Mouse (Mus musculus) CH12.LX (cell line): Measurements from ENCODE around the gene Mbd6. TPM values are rescaled to one million over a fixed set of nuclear protein-coding genes. Genes with fewer than 3 reads are reported as not detected.

ENCODE experiments used
- DNase-seq: peaks from one replicate; pipeline ENCODE4 v3.0.0-alpha.2; 2013; ENCODE audit errors: extremely low read depth
- H3K27ac ChIP-seq: 2 replicates; pipeline ENCODE4 v1.5.1; 2012; ENCODE audit warnings: low read depth, mild to moderate bottlenecking, control low read depth, moderate library complexity; ENCODE audit not compliant: insufficient read depth
- H3K27me3 ChIP-seq: replicated peaks from 2 replicates; pipeline ENCODE3; 2012; ENCODE audit warnings: inconsistent platforms
- H3K36me3 ChIP-seq, 2 experiments: replicated peaks in 1 of 2; 2 replicates each; pipeline versions ENCODE3 to v1.6.1; 2012; ENCODE audit warnings: inconsistent platforms in 1 of 2, low read length in 1 of 2, mild to moderate bottlenecking in 1 of 2, mixed read lengths in 1 of 2, moderate library complexity in 1 of 2; ENCODE audit not compliant: control insufficient read depth in 1 of 2, insufficient read depth in 1 of 2
- H3K4me1 ChIP-seq, 2 experiments: 2 replicates each; pipeline ENCODE4 v1.6.1; 2012; ENCODE audit warnings: inconsistent platforms in 1 of 2, moderate library complexity in 1 of 2; ENCODE audit not compliant: insufficient read depth in 2 of 2, control insufficient read depth in 1 of 2
- H3K4me2 ChIP-seq: 2 replicates; pipeline ENCODE4 v1.6.1; 2012; ENCODE audit warnings: low read depth, mild to moderate bottlenecking, control low read depth; ENCODE audit not compliant: poor library complexity, insufficient read depth, severe bottlenecking
- H3K4me3 ChIP-seq, 3 experiments: fragments of 150-350 bp in 1 of 3; sonication (generic) in 1 of 3; replicated peaks in 1 of 3; 2 replicates each; pipeline versions ENCODE3 to v1.5.1; 2011 to 2012; ENCODE audit warnings: low read depth in 2 of 3, low read length in 2 of 3, mild to moderate bottlenecking in 2 of 3, moderate library complexity in 2 of 3, control low read depth in 1 of 3, improper control_type of control experiment in 1 of 3, inconsistent platforms in 1 of 3, mixed read lengths in 1 of 3; ENCODE audit not compliant: poor library complexity in 1 of 3
- H3K79me2 ChIP-seq: replicated peaks from 2 replicates; pipeline ENCODE4 v1.6.1; 2012; ENCODE audit warnings: mild to moderate bottlenecking, moderate library complexity; ENCODE audit not compliant: control insufficient read depth, poor library complexity, insufficient read depth, severe bottlenecking; ENCODE audit errors: extremely low read depth
- H3K9ac ChIP-seq: 2 replicates; pipeline ENCODE4 v1.6.1; 2012; ENCODE audit warnings: low read depth, mild to moderate bottlenecking, control low read depth, moderate library complexity; ENCODE audit not compliant: insufficient read depth
- H3K9me3 ChIP-seq: replicated peaks from 2 replicates; pipeline ENCODE3; 2012; ENCODE audit warnings: low read length, inconsistent platforms, mixed read lengths
- BHLHE40 ChIP-seq: IDR thresholded peaks from 2 replicates; pipeline ENCODE4 v1.6.1; 2011; ENCODE audit warnings: mild to moderate bottlenecking, low read depth, low read length, improper control_type of control experiment
- CHD1 ChIP-seq: IDR thresholded peaks from 2 replicates; pipeline ENCODE4 v1.6.1; 2012; ENCODE audit warnings: low read depth, low read length, improper control_type of control experiment, inconsistent platforms
- CHD2 ChIP-seq: IDR thresholded peaks from 2 replicates; pipeline ENCODE4 v1.6.1; 2011; ENCODE audit warnings: low read length, improper control_type of control experiment
- CTCF ChIP-seq, 2 experiments: IDR thresholded peaks in 1 of 2; conservative IDR thresholded peaks in 1 of 2; 2 replicates each; pipeline ENCODE4 v1.5.1; 2011 to 2012; ENCODE audit warnings: low read depth in 2 of 2, low read length in 2 of 2, improper control_type of control experiment in 1 of 2, inconsistent platforms in 1 of 2, mild to moderate bottlenecking in 1 of 2, moderate library complexity in 1 of 2
- ELF1 ChIP-seq: IDR thresholded peaks from 2 replicates; pipeline ENCODE4 v1.6.1; 2014; ENCODE audit warnings: low read depth, mild to moderate bottlenecking, inconsistent platforms, low read length, improper control_type of control experiment
- ETS1 ChIP-seq: conservative IDR thresholded peaks from 2 replicates; pipeline ENCODE4 v1.6.1; 2012; ENCODE audit warnings: low read depth, mild to moderate bottlenecking, inconsistent platforms, low read length, improper control_type of control experiment, moderate library complexity
- HCFC1 ChIP-seq: IDR thresholded peaks from 2 replicates; pipeline ENCODE4 v1.6.1; 2012; ENCODE audit warnings: low read depth, mild to moderate bottlenecking, inconsistent platforms, low read length, improper control_type of control experiment
- JUN ChIP-seq: IDR thresholded peaks from 2 replicates; pipeline ENCODE4 v1.6.1; 2011; ENCODE audit warnings: low read depth, mild to moderate bottlenecking, low read length, improper control_type of control experiment, moderate library complexity; ENCODE audit not compliant: insufficient read depth
- JUND ChIP-seq: conservative IDR thresholded peaks from 2 replicates; pipeline ENCODE4 v1.6.1; 2011; ENCODE audit warnings: low read depth, low read length, improper control_type of control experiment
- KAT2A ChIP-seq: IDR thresholded peaks from 2 replicates; pipeline ENCODE4 v1.6.1; 2012; ENCODE audit warnings: low read length, improper control_type of control experiment, inconsistent platforms; ENCODE audit not compliant: insufficient replicate concordance
- MAFK ChIP-seq: IDR thresholded peaks from 2 replicates; pipeline ENCODE4 v1.6.1; 2011; ENCODE audit warnings: low read length, improper control_type of control experiment; ENCODE audit not compliant: insufficient replicate concordance
- MAZ ChIP-seq: IDR thresholded peaks from 2 replicates; pipeline ENCODE4 v1.6.1; 2012; ENCODE audit warnings: low read depth, mild to moderate bottlenecking, inconsistent platforms, low read length, improper control_type of control experiment, moderate library complexity
- MEF2A ChIP-seq: IDR thresholded peaks from 2 replicates; pipeline ENCODE4 v1.6.1; 2014; ENCODE audit warnings: low read depth, mild to moderate bottlenecking, inconsistent platforms, low read length, improper control_type of control experiment, borderline replicate concordance
- MXI1 ChIP-seq: IDR thresholded peaks from 2 replicates; pipeline ENCODE4 v1.6.1; 2011; ENCODE audit warnings: mild to moderate bottlenecking, low read depth, low read length, improper control_type of control experiment
- MYC ChIP-seq: IDR thresholded peaks from 2 replicates; pipeline ENCODE4 v1.6.1; 2011; ENCODE audit warnings: low read depth, mild to moderate bottlenecking, improper control_type of control experiment, low read length
- PAX5 ChIP-seq: IDR thresholded peaks from 2 replicates; pipeline ENCODE4 v1.6.1; 2012; ENCODE audit warnings: low read length, inconsistent platforms, mixed read lengths
- POLR2AphosphoS2 ChIP-seq: IDR thresholded peaks from 2 replicates; pipeline ENCODE4 v1.6.1; 2011; ENCODE audit warnings: low read depth, low read length, improper control_type of control experiment
- RAD21 ChIP-seq: IDR thresholded peaks from 2 replicates; pipeline ENCODE4 v1.6.1; 2011; ENCODE audit warnings: low read depth, mild to moderate bottlenecking, low read length, improper control_type of control experiment, moderate library complexity
- RCOR1 ChIP-seq: conservative IDR thresholded peaks from 2 replicates; pipeline ENCODE4 v1.6.1; 2012; ENCODE audit warnings: low read depth, mild to moderate bottlenecking, inconsistent platforms, low read length, improper control_type of control experiment
- SIN3A ChIP-seq: IDR thresholded peaks from 2 replicates; pipeline ENCODE4 v1.6.1; 2012; ENCODE audit warnings: low read length, improper control_type of control experiment, inconsistent platforms
- SMC3 ChIP-seq: IDR thresholded peaks from 2 replicates; pipeline ENCODE4 v1.6.1; 2011; ENCODE audit warnings: low read depth, low read length, improper control_type of control experiment
- TBP ChIP-seq: conservative IDR thresholded peaks from 2 replicates; pipeline ENCODE4 v1.6.1; 2011; ENCODE audit warnings: low read depth, low read length, improper control_type of control experiment
- UBTF ChIP-seq: IDR thresholded peaks from 2 replicates; pipeline ENCODE4 v1.6.1; 2012; ENCODE audit warnings: low read depth, mild to moderate bottlenecking, inconsistent platforms, low read length, improper control_type of control experiment, moderate library complexity
- ZC3H11A ChIP-seq: IDR thresholded peaks from 2 replicates; pipeline ENCODE4 v1.6.1; 2012; ENCODE audit warnings: low read depth, mild to moderate bottlenecking, inconsistent platforms, low read length, improper control_type of control experiment
- ZKSCAN1 ChIP-seq: IDR thresholded peaks from 2 replicates; pipeline ENCODE4 v1.6.1; 2012; ENCODE audit warnings: low read depth, inconsistent platforms, low read length, improper control_type of control experiment, borderline replicate concordance
- dilution Hi-C: fragments of 300-500 bp; cut with MboI; formaldehyde crosslinking; loops from 2 replicates; pipeline ENCODE4 v1.14.3; 2020; ENCODE audit warnings: low sequenced_read_pairs; ENCODE audit not compliant: extremely low pct_unique_long_range_greater_than_20kb, extremely low pct_ligation_motif_present
- in situ Hi-C: fragments of 300-500 bp; cut with MboI; formaldehyde crosslinking; loops from 3 replicates; pipeline ENCODE4 v1.14.3; 2019; ENCODE audit warnings: low sequenced_read_pairs, low pct_ligation_motif_present, low pct_unique_long_range_greater_than_20kb, mixed read lengths
- polyA plus RNA-seq: library from polyadenylated mRNA; unstranded; fragments of >175 nt; gene quantifications from 2 replicates; pipeline ENCODE4 v1.2.1, GENCODE M21; 2012; ENCODE audit warnings: low read depth; ENCODE audit not compliant: insufficient read length
- total RNA-seq, 2 experiments: library from RNA; depleted of rRNA; stranded (reverse); fragments of 300-350 nt in 1 of 2; fragments of >200 nt in 1 of 2; gene quantifications; 2 replicates each; pipeline ENCODE4 v1.2.3; 2012 to 2014

Mbd6 gene
- total and polyA plus RNA-seq, 3 experiments = 0.74 to 16.5 (median 2.7) TPM

DNA sequence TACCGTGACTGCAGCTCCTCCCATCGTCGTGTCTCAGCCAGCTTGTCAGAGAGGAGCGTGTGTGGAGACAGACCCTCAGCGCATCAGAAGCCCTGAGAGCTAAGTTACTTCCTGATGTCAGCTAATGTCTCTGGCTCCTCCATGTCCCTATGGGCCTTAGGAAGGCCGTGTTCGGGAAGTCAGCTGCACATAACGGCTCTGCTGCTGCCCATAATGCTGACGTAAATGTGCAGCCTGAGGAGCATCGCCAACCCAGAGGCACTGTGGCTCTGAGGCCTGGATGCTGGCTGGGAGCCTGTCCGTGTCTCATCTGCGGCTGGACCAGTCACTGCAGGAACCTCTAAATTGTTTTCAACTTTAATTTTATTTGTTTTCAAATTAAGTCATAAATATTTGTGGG is 19.8 kb downstream of the Mbd6 start:
- no peak for DNase-seq
- H3K79me2 ChIP-seq = peaks cover 12% of the 10 kb centered on the region
- H3K9me3 ChIP-seq = no peaks in the 10 kb centered on the region
- no peak overlapping the region for H3K9ac ChIP-seq
- H3K4me3 ChIP-seq = no peak overlapping the region
- peaks cover 5 to 15% of the 10 kb centered on the region in 2 experiments; a peak in 3 of 4 replicates for H3K4me1 ChIP-seq
- in situ Hi-C loops (no loop called here), dilution Hi-C loops (no loop called here)
- no peak for TF ChIP-seq CTCF (conservative IDR thresholded peaks at IDR 0.05 in 1 of 2, IDR thresholded peaks at IDR 0.05 in 1 of 2; ENCODE audit: low read depth in 2 of 2, low read length in 2 of 2)
- no peak for TF ChIP-seq POLR2AphosphoS2
- no peak for TF ChIP-seq SMC3
- TF ChIP-seq ELF1 = no peak
- no peak for TF ChIP-seq ZC3H11A
- TF ChIP-seq ETS1 = no peak
- no peak for TF ChIP-seq KAT2A
- no peak for TF ChIP-seq HCFC1
- no peak for TF ChIP-seq BHLHE40
- TF ChIP-seq MAZ = no peak
- TF ChIP-seq CHD2 = no peak
- no peak for TF ChIP-seq SIN3A
- no peak for TF ChIP-seq ZKSCAN1
- TF ChIP-seq MEF2A = no peak
- TF ChIP-seq JUND = no peak
- H3K27ac ChIP-seq = no peak overlapping the region
- H3K36me3 ChIP-seq = peaks cover 38 to 62% of the 10 kb centered on the region in 2 experiments
- peaks cover 7% of the 10 kb centered on the region for H3K27me3 ChIP-seq
- no peak overlapping the region for H3K4me2 ChIP-seq

- Histone ChIP-seq H3K9me3 (no peaks in the 10 kb centered on the region), H3K4me1 (peaks cover 5 to 15% of the 10 kb centered on the region in 2 experiments; a peak in 3 of 4 replicates), H3K4me2 (no peak overlapping the region), H3K36me3 (peaks cover 32 to 56% of the 10 kb centered on the region in 2 experiments), H3K4me3 (no peak overlapping the region), H3K9ac (no peak overlapping the region), H3K79me2 (peaks cover 12% of the 10 kb centered on the region), H3K27me3 (peaks cover 12% of the 10 kb centered on the region), H3K27ac (no peak overlapping the region)
- dilution Hi-C loops = no loop called here
- in situ Hi-C loops = no loop called here
- no peak for DNase-seq
- TF ChIP-seq MXI1 (no peak), JUND (no peak), PAX5 (no peak), MYC (no peak), CHD1 (no peak), MAFK (no peak), RAD21 (no peak), RCOR1 (no peak), UBTF (no peak), MEF2A (no peak), BHLHE40 (no peak), TBP (no peak), ZC3H11A (no peak), SIN3A (no peak), JUN (no peak)
Measured at GRCm38 (mm10) chr10:127268401-127268800, 20.4 kb downstream of the Mbd6 start.
